Mouse (Mus musculus) erythroblast, embryonic 14.5 days (primary cell): Measurements from ENCODE around the gene Siva1.

Experiments
- GATA1 ChIP-seq: IDR thresholded peaks from 2 replicates; pipeline ENCODE4 v1.6.1; 2012; ENCODE audit warnings: low read length, inconsistent platforms, mixed read lengths
- TAL1 ChIP-seq: IDR thresholded peaks from 3 replicates; pipeline ENCODE4 v1.6.1; 2012; ENCODE audit warnings: low read length, inconsistent platforms, mixed read lengths

- TF ChIP-seq TAL1, result no peak
- TF ChIP-seq GATA1, result no peak
Measured at GRCm38 (mm10) chr12:112626455-112626854, 18.0 kb upstream of the Siva1 start.
